Mouse (Mus musculus): ENCODE results near the gene Hk3. TPM values are rescaled to one million over a fixed set of nuclear protein-coding genes. Genes with fewer than 3 reads are reported as not detected.

Hk3 gene
- polyA plus RNA-seq, 1 experiment from 2014 or later, result 0.93 TPM

GRCm38 (mm10) chr13:54970521-54971247, 50.5 kb downstream of the Hk3 start:
- Histone ChIP-seq H3K9ac (no peak overlapping the region), H3K9me3 (no peaks in the 10 kb centered on the region), H3K4me3 (no peak overlapping the region), H3K4me1 (0 out of 2 replicates have a peak, but pooled peaks cover 8% of the 10 kb centered on the region), H3K27me3 (no peaks in the 10 kb centered on the region; the same call in 1 of the 2 replicates), H3K36me3 (no peaks in the 10 kb centered on the region), H3K4me2 (replicated peaks) (no peak overlapping the region), H3K27ac (no peak overlapping the region)
- no peak for ATAC-seq (ENCODE audit: insufficient number of reproducible peaks, insufficient read depth, low FRiP score, low TSS enrichment)
- 40% methylated on average over 14 of the region's 14 CpGs for WGBS

- ATAC-seq (ENCODE audit: insufficient number of reproducible peaks, insufficient read depth, low FRiP score, low TSS enrichment), result no peak
Observed at GRCm38 (mm10) chr13:54969513-54969912, 51.7 kb downstream of the Hk3 start.

DNA sequence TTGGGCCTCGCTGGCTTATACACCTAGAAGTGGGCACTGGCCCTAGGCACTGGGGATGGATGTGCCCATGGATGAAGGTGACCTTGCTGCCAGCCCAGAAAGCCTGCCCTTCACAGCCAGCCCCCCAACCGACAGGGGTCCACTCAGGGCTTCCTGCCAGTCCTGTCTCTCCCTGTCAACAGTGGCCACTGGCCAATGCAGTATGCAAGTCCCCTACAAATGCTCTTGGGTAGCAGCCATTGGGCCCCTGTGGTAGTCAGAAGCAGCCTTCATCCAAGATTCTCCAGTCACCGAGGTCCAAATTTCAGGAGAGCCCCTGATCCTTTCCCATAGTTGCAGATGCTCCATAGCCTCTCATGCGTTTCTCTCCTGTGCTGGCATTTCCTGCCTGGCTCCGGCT, 52.5 kb downstream of the Hk3 start:
- no peaks in the 10 kb centered on the region for H3K36me3 ChIP-seq
- ATAC-seq (ENCODE audit: insufficient number of reproducible peaks, insufficient read depth, low FRiP score, low TSS enrichment), result no peak
- H3K27ac ChIP-seq, result no peak overlapping the region
- H3K4me2 ChIP-seq (replicated peaks), result no peak overlapping the region
- no peaks in the 10 kb centered on the region; the same call in 1 of the 2 replicates for H3K27me3 ChIP-seq
- no peak overlapping the region for H3K4me3 ChIP-seq
- H3K9ac ChIP-seq, result no peak overlapping the region
- no peaks in the 10 kb centered on the region for H3K9me3 ChIP-seq
- H3K4me1 ChIP-seq, result peaks cover 8% of the 10 kb centered on the region; the same call in 1 of the 2 replicates
- 50% methylated on average over 5 of the region's 5 CpGs for WGBS

More at GRCm38 (mm10) chr13:54969513-54969912, 51.7 kb downstream of the Hk3 start:
- 0 out of 2 replicates have a peak, but pooled peaks cover 8% of the 10 kb centered on the region for H3K4me1 ChIP-seq
- H3K27ac ChIP-seq, result no peak overlapping the region
- no peaks in the 10 kb centered on the region for H3K9me3 ChIP-seq
- no peaks in the 10 kb centered on the region for H3K36me3 ChIP-seq
- no peak overlapping the region for H3K4me2 ChIP-seq (replicated peaks)
- 44% methylated on average over 9 of the region's 9 CpGs for WGBS
- H3K9ac ChIP-seq, result no peak overlapping the region
- no peak overlapping the region for H3K4me3 ChIP-seq
- no peaks in the 10 kb centered on the region; the same call in 1 of the 2 replicates for H3K27me3 ChIP-seq

DNA sequence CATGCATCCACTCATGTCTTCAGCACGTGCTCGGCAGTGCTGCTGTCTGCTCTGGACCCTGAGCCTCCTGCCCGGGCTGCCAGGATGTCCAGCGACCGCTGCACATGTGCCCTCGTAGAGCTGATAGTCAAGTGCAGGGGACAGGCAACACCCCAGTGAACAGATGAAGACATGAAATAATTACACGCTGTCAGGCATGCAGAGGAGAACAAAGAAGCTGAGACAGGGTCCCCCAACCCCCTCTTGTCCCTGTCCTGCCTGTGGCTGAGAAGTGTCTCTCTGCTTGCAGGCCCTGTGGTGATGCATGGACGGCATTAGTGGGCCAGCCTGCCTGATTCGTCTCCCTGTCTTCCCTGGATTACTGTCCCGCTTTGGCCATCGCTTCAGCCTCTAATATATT, 53.7 kb downstream of the Hk3 start:
- Histone ChIP-seq H3K4me1 (peaks cover 8% of the 10 kb centered on the region; the same call in 1 of the 2 replicates), H3K9ac (no peak overlapping the region), H3K4me2 (replicated peaks) (no peak overlapping the region), H3K9me3 (no peaks in the 10 kb centered on the region), H3K36me3 (no peaks in the 10 kb centered on the region), H3K27me3 (no peaks in the 10 kb centered on the region; the same call in 1 of the 2 replicates), H3K27ac (no peak overlapping the region), H3K4me3 (no peak overlapping the region)
- no peak for ATAC-seq (ENCODE audit: insufficient number of reproducible peaks, insufficient read depth, low FRiP score, low TSS enrichment)
- WGBS, result 74% methylated on average over 11 of the region's 11 CpGs

DNA sequence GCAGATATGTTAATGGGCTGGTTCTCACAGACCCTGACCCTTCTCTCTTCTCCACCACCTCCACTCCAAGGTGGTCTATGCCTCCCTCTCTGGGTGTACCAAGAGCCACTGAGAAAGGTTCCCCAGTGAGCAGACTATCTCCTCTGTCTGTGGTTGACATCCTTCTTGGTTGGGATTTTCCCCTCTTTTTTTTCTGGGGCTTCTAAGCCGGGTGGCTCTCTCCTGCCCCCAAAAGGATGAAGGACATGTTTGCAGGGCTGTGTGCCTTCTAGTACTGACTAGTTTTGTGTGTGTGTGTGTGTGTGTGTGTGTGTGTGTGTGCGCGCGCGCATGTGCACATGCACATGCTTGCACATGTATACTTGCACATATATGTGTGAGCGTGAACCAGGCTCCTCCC, 55.9 kb downstream of the Hk3 start:
- no peak overlapping the region for H3K9ac ChIP-seq
- peaks cover 8% of the 10 kb centered on the region; the same call in 1 of the 2 replicates for H3K4me1 ChIP-seq
- no peaks in the 10 kb centered on the region for H3K36me3 ChIP-seq
- no peaks in the 10 kb centered on the region; the same call in 1 of the 2 replicates for H3K27me3 ChIP-seq
- ATAC-seq (ENCODE audit: insufficient number of reproducible peaks, insufficient read depth, low FRiP score, low TSS enrichment), result no peak
- H3K4me2 ChIP-seq (replicated peaks), result no peak overlapping the region
- 87% methylated on average over 6 of the region's 6 CpGs for WGBS
- no peak overlapping the region for H3K27ac ChIP-seq
- H3K4me3 ChIP-seq, result no peak overlapping the region
- H3K9me3 ChIP-seq, result no peaks in the 10 kb centered on the region

DNA sequence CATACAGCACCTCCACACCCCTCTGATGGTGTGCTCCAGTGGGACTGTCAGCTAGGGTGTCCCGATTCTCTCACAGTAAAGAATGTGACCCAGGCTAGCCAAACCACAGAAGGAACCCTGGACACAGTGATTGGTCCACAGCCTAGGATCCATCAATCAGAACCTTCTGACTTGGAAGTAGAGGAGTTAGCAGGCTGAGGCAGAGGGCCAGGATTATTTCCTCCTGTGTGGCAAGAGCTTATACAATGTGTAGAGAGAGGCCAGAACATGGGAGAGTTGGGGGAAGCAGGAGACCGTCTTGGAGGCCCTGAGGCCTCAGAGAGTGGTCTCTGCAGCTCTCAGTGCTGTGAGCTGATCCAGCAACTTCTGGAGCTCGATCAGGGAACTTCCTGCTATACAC, 60.7 kb downstream of the Hk3 start:
- 77% methylated on average over 3 of the region's 3 CpGs for WGBS
- Histone ChIP-seq H3K4me1 (peaks cover 3% of the 10 kb centered on the region; the same call in 1 of the 2 replicates), H3K36me3 (no peaks in the 10 kb centered on the region), H3K27me3 (peaks cover 24% of the 10 kb centered on the region), H3K9ac (no peak overlapping the region), H3K4me2 (replicated peaks) (no peak overlapping the region), H3K27ac (no peak overlapping the region), H3K9me3 (no peaks in the 10 kb centered on the region), H3K4me3 (no peak overlapping the region)
- ATAC-seq (ENCODE audit: insufficient number of reproducible peaks, insufficient read depth, low FRiP score, low TSS enrichment), result no peak

- no peak for ATAC-seq (ENCODE audit: insufficient number of reproducible peaks, insufficient read depth, low FRiP score, low TSS enrichment)
Observed at GRCm38 (mm10) chr13:54959842-54960241, 61.3 kb downstream of the Hk3 start.

DNA sequence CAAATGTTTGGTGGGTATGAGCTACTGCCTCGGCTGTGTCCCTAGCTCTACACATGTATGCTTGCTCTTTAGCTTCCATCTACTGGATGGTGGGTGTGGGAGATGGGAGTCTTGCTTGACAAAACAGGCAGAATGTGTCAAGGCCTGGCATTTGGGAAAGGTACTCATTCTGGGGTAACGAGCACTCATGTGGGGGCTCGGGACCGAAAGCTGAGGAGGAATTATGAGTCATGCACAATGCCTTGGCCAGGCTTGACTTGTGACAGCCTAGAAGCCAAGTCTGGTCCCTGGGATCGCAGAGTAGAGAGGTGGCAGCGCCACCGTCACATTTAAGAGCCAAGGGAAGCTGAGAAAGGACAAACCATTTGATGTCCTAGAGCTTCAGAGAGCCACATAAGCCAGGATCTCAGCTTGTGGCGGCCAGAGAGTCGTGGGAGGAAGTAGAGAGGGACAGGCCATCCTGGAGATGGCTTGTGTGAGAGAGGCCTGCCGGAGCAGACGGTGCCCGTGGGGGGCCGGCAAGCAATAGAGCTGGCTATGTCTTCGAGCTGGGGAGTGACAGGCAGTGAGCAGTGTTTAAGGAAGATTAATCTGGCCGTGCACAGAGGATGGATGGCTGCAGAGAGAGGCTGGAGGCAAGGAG, 62.0 kb downstream of the Hk3 start:
- peaks cover 3% of the 10 kb centered on the region; the same call in 1 of the 2 replicates for H3K4me1 ChIP-seq
- H3K4me3 ChIP-seq, result no peak overlapping the region
- no peaks in the 10 kb centered on the region for H3K36me3 ChIP-seq
- H3K9ac ChIP-seq, result no peak overlapping the region
- ATAC-seq (ENCODE audit: insufficient number of reproducible peaks, insufficient read depth, low FRiP score, low TSS enrichment), result no peak
- 57% methylated on average over 15 of the region's 15 CpGs for WGBS
- no peak overlapping the region for H3K4me2 ChIP-seq (replicated peaks)
- H3K27ac ChIP-seq, result no peak overlapping the region
- H3K9me3 ChIP-seq, result no peaks in the 10 kb centered on the region
- H3K27me3 ChIP-seq, result peaks cover 36% of the 10 kb centered on the region

More at GRCm38 (mm10) chr13:54959842-54960241, 61.3 kb downstream of the Hk3 start:
- H3K36me3 ChIP-seq, result no peaks in the 10 kb centered on the region
- no peak overlapping the region for H3K4me3 ChIP-seq
- no peak overlapping the region for H3K27ac ChIP-seq
- 61% methylated on average over 6 of the region's 6 CpGs for WGBS
- H3K9me3 ChIP-seq, result no peaks in the 10 kb centered on the region
- peaks cover 3% of the 10 kb centered on the region; the same call in 1 of the 2 replicates for H3K4me1 ChIP-seq
- no peak overlapping the region for H3K4me2 ChIP-seq (replicated peaks)
- peaks cover 30% of the 10 kb centered on the region for H3K27me3 ChIP-seq
- no peak overlapping the region for H3K9ac ChIP-seq

- 49% methylated on average over 7 of the region's 7 CpGs for WGBS
- Histone ChIP-seq H3K9me3 (no peaks in the 10 kb centered on the region), H3K27me3 (peaks cover 55% of the 10 kb centered on the region)
Observed at GRCm38 (mm10) chr13:54957281-54957680, 63.9 kb downstream of the Hk3 start.

More at GRCm38 (mm10) chr13:54957281-54957680, 63.9 kb downstream of the Hk3 start:
- Histone ChIP-seq H3K4me1 (0 out of 2 replicates have a peak, but pooled peaks cover 3% of the 10 kb centered on the region), H3K4me2 (replicated peaks) (no peak overlapping the region), H3K4me3 (no peak overlapping the region), H3K27ac (no peak overlapping the region), H3K36me3 (no peaks in the 10 kb centered on the region), H3K9ac (no peak overlapping the region)
- ATAC-seq (ENCODE audit: insufficient number of reproducible peaks, insufficient read depth, low FRiP score, low TSS enrichment), result no peak

Other genes with a start within 250 kb of the Hk3 start
- gene Eif4e1b, start 237.4 kb downstream of the Hk3 start, polyA plus RNA-seq (2016; fragmentation: Nextera tagmentation; extraction: Ambion mirVana), result not detected in 2 replicates
- 9.9 and 13.2 TPM in 2 replicates for gene Tspan17, start 232.0 kb downstream of the Hk3 start, polyA plus RNA-seq (2016; fragmentation: Nextera tagmentation; extraction: Ambion mirVana)
- gene Unc5a, start 72.0 kb downstream of the Hk3 start, polyA plus RNA-seq (2016; fragmentation: Nextera tagmentation; extraction: Ambion mirVana), result 1.6 TPM in 2 replicates
- 27.6 and 29.1 TPM in 2 replicates for gene Uimc1, start 78.9 kb upstream of the Hk3 start, polyA plus RNA-seq (2016; fragmentation: Nextera tagmentation; extraction: Ambion mirVana)
- gene Zfp346, start 83.9 kb upstream of the Hk3 start, polyA plus RNA-seq (2016; fragmentation: Nextera tagmentation; extraction: Ambion mirVana), result 31.2 and 32.5 TPM in 2 replicates
- gene Gm17617, start 112.2 kb upstream of the Hk3 start, polyA plus RNA-seq (2016; fragmentation: Nextera tagmentation; extraction: Ambion mirVana), result not detected in 2 replicates
- gene Fgfr4, start 131.3 kb upstream of the Hk3 start, polyA plus RNA-seq (2016; fragmentation: Nextera tagmentation; extraction: Ambion mirVana), result 4.8 and 5.1 TPM in 2 replicates
- 81.7 and 84.4 TPM in 2 replicates for gene Nsd1, start 188.4 kb upstream of the Hk3 start, polyA plus RNA-seq (2016; fragmentation: Nextera tagmentation; extraction: Ambion mirVana)

All from embryonic facial prominence, embryonic 12.5 days (tissue).